Mouse (Mus musculus): Measurements from ENCODE around the gene Lmbrd1. TPM values are rescaled to one million over a fixed set of nuclear protein-coding genes. Genes with fewer than 3 reads are reported as not detected.
"Not testable (repeated sequence)": the region's sequence is repeated elsewhere in the genome, so short reads cannot be mapped to it uniquely, and the experiment has no call there.

Gene Lmbrd1
- polyA plus RNA-seq (2015; fragmentation: Nextera tagmentation; extraction: Ambion mirVana) = 45.0 and 51.6 TPM in 2 replicates

DNA sequence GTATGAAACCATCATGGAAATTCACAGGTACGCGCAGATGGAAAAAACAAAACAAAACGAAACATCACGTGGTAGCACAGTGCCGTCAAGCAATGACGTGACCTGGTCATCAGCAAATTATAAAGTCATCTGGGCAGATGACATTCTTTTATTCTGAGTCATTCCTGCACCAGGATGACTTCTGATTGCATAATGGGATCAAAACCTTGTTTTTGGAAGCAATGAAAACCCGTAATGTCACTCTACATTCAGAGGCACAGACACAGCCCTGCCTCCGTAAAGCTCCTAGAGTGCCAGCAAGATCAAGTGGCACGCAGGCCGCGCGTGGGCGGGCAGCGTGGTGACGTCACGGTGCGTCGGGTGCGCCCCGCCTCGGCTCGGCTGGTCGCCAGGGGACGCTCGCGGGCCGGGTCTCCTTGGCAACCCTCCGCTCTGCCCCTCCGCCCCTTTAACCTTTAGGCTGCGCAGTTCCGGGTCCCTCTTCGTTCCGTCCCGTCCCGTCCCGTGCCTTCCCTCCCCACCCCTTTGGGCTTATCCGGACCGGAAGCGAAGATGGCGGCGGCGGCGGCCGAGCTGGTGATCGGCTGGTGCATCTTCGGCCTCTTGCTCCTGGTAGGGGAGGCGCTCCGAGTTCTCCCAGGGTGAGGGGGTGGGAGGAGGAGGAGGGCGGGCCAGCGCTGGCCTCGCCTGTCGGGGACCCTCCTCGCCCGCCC lies at the start of gene Lmbrd1:
Gene Lmbrd1, plus strand, starts transcription at position 426 of the 713 bp plus-strand sequence.
- H3K4me1 ChIP-seq (ENCODE audit: insufficient read depth, low read depth, low read length) = peaks cover 5% of the 10 kb centered on the region; the same call in 1 of the 2 replicates
- H3K27ac ChIP-seq (ENCODE audit: low read length) = peak within 1 kb of the TSS; percentile 94
- H3K36me3 ChIP-seq (ENCODE audit: insufficient read depth, low read length) = no peaks in the 10 kb centered on the region
- no peaks in the 10 kb centered on the region for H3K9me3 ChIP-seq (ENCODE audit: low read length)
- H3K4me3 ChIP-seq (ENCODE audit: low read depth, low read length) = peak within 1 kb of the TSS; percentile 82
- H3K4me2 ChIP-seq (replicated peaks; ENCODE audit: low read depth, low read length) = peak within 1 kb of the TSS; percentile 60
- under 1% methylated on average over 52 of the region's 54 CpGs for WGBS
- peak within 1 kb of the TSS; percentile 83 for H3K9ac ChIP-seq (replicated peaks; ENCODE audit: low read depth)
- peak; percentile 50; the same call in 1 of the 2 replicates for TF ChIP-seq EP300 (IDR thresholded peaks at IDR 0.05)
- TF ChIP-seq CTCF (IDR thresholded peaks at IDR 0.05) = peak; percentile 83
- peak; percentile 95 for ATAC-seq
- no peaks in the 10 kb centered on the region for H3K27me3 ChIP-seq (replicated peaks; ENCODE audit: insufficient read depth, low read length)
- DNase-seq (ENCODE audit: low spot score) = peak; percentile 96

DNA sequence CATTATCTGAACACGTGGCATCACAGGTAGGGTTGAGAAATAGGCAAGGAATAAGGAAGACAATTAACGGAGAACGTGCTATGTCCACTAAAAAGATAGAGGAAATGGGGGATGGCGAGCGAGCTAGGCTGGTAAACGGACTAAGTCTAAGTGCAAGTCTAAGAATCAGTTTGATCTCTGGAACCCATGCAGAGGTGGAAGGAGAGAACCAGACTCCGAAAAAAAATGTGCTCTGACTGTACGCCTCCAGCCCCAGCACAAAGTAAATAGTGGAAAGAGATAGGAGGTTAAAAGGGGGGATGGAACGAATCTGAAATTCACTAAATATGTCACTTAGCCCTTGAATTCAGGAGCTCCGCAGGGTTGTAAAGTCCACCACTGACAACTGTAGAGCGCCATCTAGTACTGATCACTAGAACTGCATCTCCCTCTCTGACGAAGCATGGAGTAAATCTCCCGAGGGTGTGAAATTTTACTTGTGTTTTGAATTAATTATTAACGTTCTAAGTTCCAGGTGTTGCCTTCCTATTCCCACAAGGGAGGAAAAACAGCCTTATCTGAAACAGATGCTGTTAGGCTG lies 44.8 kb upstream of the Lmbrd1 start:
- DNase-seq (ENCODE audit: low spot score) = peak; percentile 49

DNA sequence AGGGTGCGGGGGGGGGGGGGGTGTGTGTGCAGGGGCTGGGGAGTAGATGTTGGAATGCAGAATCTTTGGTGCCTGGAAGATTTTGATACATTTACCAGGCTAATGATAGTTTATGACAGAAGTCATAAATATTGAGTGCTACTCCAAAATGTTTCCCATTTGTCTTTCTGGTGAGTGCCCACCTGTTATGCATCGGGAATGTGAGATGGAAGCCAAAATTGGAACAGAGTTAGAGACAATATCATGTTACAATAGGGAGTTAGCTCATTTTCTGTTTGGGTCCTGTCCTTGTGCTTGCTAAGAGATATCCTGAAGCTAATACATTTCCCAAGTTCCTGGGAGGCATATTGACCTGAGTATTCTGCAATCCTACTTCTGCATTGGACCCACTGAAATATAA lies 28.3 kb upstream of the Lmbrd1 start:
- Histone ChIP-seq H3K4me1 (ENCODE audit: insufficient read depth, low read depth, low read length) (no peaks in the 10 kb centered on the region), H3K4me2 (replicated peaks; ENCODE audit: low read depth, low read length) (no peak overlapping the region), H3K27me3 (replicated peaks; ENCODE audit: insufficient read depth, low read length) (no peaks in the 10 kb centered on the region), H3K4me3 (ENCODE audit: low read depth, low read length) (no peak overlapping the region), H3K9me3 (ENCODE audit: low read length) (no peaks in the 10 kb centered on the region), H3K9ac (replicated peaks; ENCODE audit: low read depth) (no peak overlapping the region), H3K36me3 (ENCODE audit: insufficient read depth, low read length) (no peaks in the 10 kb centered on the region), H3K27ac (ENCODE audit: low read length) (no peak overlapping the region)
- DNase-seq (ENCODE audit: low spot score) = no peak
- no peak for TF ChIP-seq EP300 (IDR thresholded peaks at IDR 0.05)
- no peak for TF ChIP-seq CTCF (IDR thresholded peaks at IDR 0.05)
- no peak for ATAC-seq
- WGBS = 32% methylated on average over 2 of the region's 2 CpGs

More for the DNA sequence above, 44.8 kb upstream of the Lmbrd1 start:
- no peak for TF ChIP-seq EP300 (IDR thresholded peaks at IDR 0.05)
- TF ChIP-seq CTCF (IDR thresholded peaks at IDR 0.05) = peak; percentile 73
- ATAC-seq = no peak
- H3K4me3 ChIP-seq (ENCODE audit: low read depth, low read length) = no peak overlapping the region
- no peak overlapping the region; the same call in 1 of the 2 replicates for H3K4me2 ChIP-seq (replicated peaks; ENCODE audit: low read depth, low read length)
- 27% methylated on average over 14 of the region's 14 CpGs for WGBS
- no peaks in the 10 kb centered on the region for H3K27me3 ChIP-seq (replicated peaks; ENCODE audit: insufficient read depth, low read length)
- no peak overlapping the region for H3K9ac ChIP-seq (replicated peaks; ENCODE audit: low read depth)
- no peak overlapping the region for H3K27ac ChIP-seq (ENCODE audit: low read length)
- H3K9me3 ChIP-seq (ENCODE audit: low read length) = no peaks in the 10 kb centered on the region
- H3K36me3 ChIP-seq (ENCODE audit: insufficient read depth, low read length) = no peaks in the 10 kb centered on the region
- H3K4me1 ChIP-seq (ENCODE audit: insufficient read depth, low read depth, low read length) = no peaks in the 10 kb centered on the region

DNA sequence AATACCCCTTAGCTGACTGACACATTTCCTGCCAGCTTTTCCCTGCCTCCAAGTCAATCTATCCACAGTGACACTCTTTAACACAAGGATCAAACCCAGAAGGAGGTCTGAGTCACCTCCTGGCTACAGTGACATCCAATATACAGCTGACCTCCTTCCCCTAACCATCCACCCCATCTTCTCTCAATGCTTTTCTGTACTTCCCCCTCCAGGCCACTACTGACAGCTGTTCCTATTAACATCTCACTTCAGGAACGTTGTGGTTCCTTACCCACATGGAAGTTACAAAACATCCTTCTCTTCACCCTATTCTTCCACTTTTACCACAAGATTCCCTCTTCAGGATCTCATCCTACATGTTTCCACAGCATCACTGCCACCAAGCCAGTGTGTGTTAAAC lies 18.5 kb upstream of the Lmbrd1 start:
- no peak overlapping the region for H3K27ac ChIP-seq (ENCODE audit: low read length)
- H3K4me1 ChIP-seq (ENCODE audit: insufficient read depth, low read depth, low read length) = no peaks in the 10 kb centered on the region
- DNase-seq (ENCODE audit: low spot score) = no peak
- H3K9me3 ChIP-seq (ENCODE audit: low read length) = no peaks in the 10 kb centered on the region
- no peak overlapping the region for H3K4me2 ChIP-seq (replicated peaks; ENCODE audit: low read depth, low read length)
- H3K9ac ChIP-seq (replicated peaks; ENCODE audit: low read depth) = no peak overlapping the region
- TF ChIP-seq EP300 (IDR thresholded peaks at IDR 0.05) = no peak
- no peak for TF ChIP-seq CTCF (IDR thresholded peaks at IDR 0.05)
- WGBS = 62% methylated on average over 1 of the region's 1 CpGs
- ATAC-seq = no peak
- no peaks in the 10 kb centered on the region for H3K36me3 ChIP-seq (ENCODE audit: insufficient read depth, low read length)
- no peaks in the 10 kb centered on the region for H3K27me3 ChIP-seq (replicated peaks; ENCODE audit: insufficient read depth, low read length)
- no peak overlapping the region for H3K4me3 ChIP-seq (ENCODE audit: low read depth, low read length)

DNA sequence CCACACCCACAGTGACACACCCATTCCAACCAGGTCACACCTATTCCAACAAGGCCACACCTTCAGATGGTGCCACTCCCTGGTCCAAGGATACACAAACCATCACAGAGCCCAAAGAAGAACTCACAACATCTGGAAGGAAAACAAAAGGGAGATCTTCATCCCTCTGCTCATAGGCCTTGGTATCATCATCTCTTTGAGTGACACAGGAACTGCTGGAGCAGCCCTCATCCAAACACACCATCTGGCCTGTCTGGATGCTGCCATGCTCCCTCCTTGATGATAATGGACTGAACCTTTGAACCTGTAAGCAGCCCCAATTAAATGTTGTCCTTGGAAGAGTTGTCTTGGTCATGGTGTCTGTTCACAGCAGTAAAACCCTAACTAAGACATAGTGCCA lies 17.8 kb upstream of the Lmbrd1 start:
- not testable (repeated sequence) for H3K27me3 ChIP-seq (replicated peaks; ENCODE audit: insufficient read depth, low read length); H3K9me3 ChIP-seq (ENCODE audit: low read length); H3K36me3 ChIP-seq (ENCODE audit: insufficient read depth, low read length); DNase-seq (ENCODE audit: low spot score); H3K4me2 ChIP-seq (replicated peaks; ENCODE audit: low read depth, low read length); ATAC-seq; H3K9ac ChIP-seq (replicated peaks; ENCODE audit: low read depth); H3K4me1 ChIP-seq (ENCODE audit: insufficient read depth, low read depth, low read length); H3K27ac ChIP-seq (ENCODE audit: low read length); H3K4me3 ChIP-seq (ENCODE audit: low read depth, low read length)

DNA sequence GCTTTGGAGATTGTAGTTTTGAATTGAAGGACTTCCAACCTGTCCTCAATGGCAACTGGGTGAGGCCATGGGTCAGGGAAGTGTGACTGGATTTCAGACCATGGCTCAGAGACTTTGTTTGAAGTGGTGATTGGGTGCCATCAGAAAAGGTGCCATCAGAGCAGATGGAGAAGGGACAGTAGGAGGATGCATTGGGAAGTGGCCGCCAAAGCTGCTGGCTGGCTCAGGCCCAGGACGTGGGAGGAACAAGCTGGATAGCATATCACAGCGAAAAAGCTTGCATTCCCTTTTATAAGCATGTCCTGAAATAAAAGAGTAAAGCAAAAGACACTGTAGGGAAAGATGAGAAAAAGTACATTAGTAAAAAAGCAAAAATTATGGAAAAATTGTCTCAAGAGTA lies 16.9 kb upstream of the Lmbrd1 start:
- Histone ChIP-seq H3K4me2 (replicated peaks; ENCODE audit: low read depth, low read length) (no peak overlapping the region), H3K27me3 (replicated peaks; ENCODE audit: insufficient read depth, low read length) (no peaks in the 10 kb centered on the region), H3K27ac (ENCODE audit: low read length) (no peak overlapping the region), H3K36me3 (ENCODE audit: insufficient read depth, low read length) (no peaks in the 10 kb centered on the region), H3K9ac (replicated peaks; ENCODE audit: low read depth) (no peak overlapping the region), H3K9me3 (ENCODE audit: low read length) (no peaks in the 10 kb centered on the region), H3K4me1 (ENCODE audit: insufficient read depth, low read depth, low read length) (no peaks in the 10 kb centered on the region), H3K4me3 (ENCODE audit: low read depth, low read length) (no peak overlapping the region)
- ATAC-seq = no peak
- WGBS = 78% methylated on average over 3 of the region's 3 CpGs
- DNase-seq (ENCODE audit: low spot score) = no peak
- TF ChIP-seq EP300 (IDR thresholded peaks at IDR 0.05) (no peak), CTCF (IDR thresholded peaks at IDR 0.05) (no peak)
